In the genomic region with DNA sequence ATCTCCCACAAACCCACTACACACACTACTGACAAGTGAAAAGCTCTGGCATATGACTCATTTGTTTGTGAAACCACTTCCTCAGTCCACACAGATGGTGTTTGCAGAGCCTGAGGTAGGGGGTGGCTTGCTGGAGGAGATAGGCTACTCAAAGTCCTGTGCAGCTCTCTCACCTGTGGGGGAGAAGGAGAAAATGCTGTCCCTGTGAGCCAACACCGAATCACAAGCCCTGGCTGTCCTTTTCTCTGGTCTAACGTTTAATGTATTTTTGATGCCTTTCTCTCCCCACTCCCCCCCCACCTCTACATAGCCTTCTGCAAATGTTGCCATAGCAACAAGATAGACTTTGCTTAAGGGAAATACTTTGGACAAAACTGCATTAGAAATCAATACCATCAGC, we compare ENCODE assay signal across 11 mouse cellular contexts.
DNase-seq lines count a peak whose midpoint lies in the region; ATAC-seq lines count a peak whose summit lies in the region.
"Had no signal": no experiment of that assay in that cellular context is flagged by ENCODE, and none has a peak within 500 bp of the region (broad histone marks: within the 10 kb centered on the region; RNA-seq: fewer than 3 reads in every experiment).

No protein-coding gene starts in this region.

- H3K9me3 ChIP-seq in hindbrain, embryonic 14.5 days (ENCODE audit: control insufficient read depth, low read length), result no peaks in the 10 kb centered on the region
- H3K9me3 ChIP-seq in midbrain, embryonic 12.5 days, result no peaks in the 10 kb centered on the region

- no peaks in the 10 kb centered on the region for H3K4me1 ChIP-seq in hindbrain, embryonic 14.5 days (replicated peaks; ENCODE audit: control insufficient read depth, insufficient read depth, low read length)
- no peaks in the 10 kb centered on the region for H3K4me1 ChIP-seq in midbrain, embryonic 12.5 days

- WGBS in hindbrain, embryonic 14.5 days, result 37% methylated on average over 2 of the region's 2 CpGs
- 38% methylated on average over 2 of the region's 2 CpGs for WGBS in midbrain, embryonic 12.5 days

- peak; percentile 37 for ATAC-seq in hindbrain, embryonic 14.5 days (ENCODE audit: low FRiP score)
- ATAC-seq in midbrain, embryonic 12.5 days (ENCODE audit: low FRiP score, low read depth), result peak; percentile 41; the same call in 1 of the 2 replicates

- no peak overlapping the region for H3K4me3 ChIP-seq in hindbrain, embryonic 14.5 days (replicated peaks; ENCODE audit: low read length)
- no peak overlapping the region for H3K4me3 ChIP-seq in midbrain, embryonic 12.5 days

- H3K4me2 ChIP-seq in hindbrain, embryonic 14.5 days (replicated peaks), result no peak overlapping the region
- no peak overlapping the region for H3K4me2 ChIP-seq in midbrain, embryonic 12.5 days (replicated peaks)

- no peak overlapping the region for H3K9ac ChIP-seq in hindbrain, embryonic 14.5 days
- H3K9ac ChIP-seq in midbrain, embryonic 12.5 days (replicated peaks), result no peak overlapping the region

- H3K27me3 ChIP-seq in hindbrain, embryonic 14.5 days (ENCODE audit: control insufficient read depth, insufficient read depth, low read length), result no peaks in the 10 kb centered on the region
- H3K27me3 ChIP-seq in midbrain, embryonic 12.5 days, result no peaks in the 10 kb centered on the region

- peak; percentile 61 to 67 for DNase-seq in right cerebral cortex, adult 2 months (ENCODE audit: low spot score in 2 of 2)
- no peak for DNase-seq in right cerebral cortex, postnatal 4 days
- no peak for DNase-seq in hindbrain, embryonic 14.5 days (ENCODE audit: low spot score)
- DNase-seq in lung, adult 18-20 months, result no peak
- no peak for DNase-seq in adrenal gland, postnatal 10 days
- no peak for DNase-seq in yolk sac, embryonic 10.5 days (ENCODE audit: low spot score)
- DNase-seq: gastrocnemius, postnatal 25 days; kidney, postnatal 10 days; liver; lung, postnatal 4 days had no signal

- no peaks in the 10 kb centered on the region for H3K36me3 ChIP-seq in hindbrain, embryonic 14.5 days (replicated peaks; ENCODE audit: control insufficient read depth, insufficient read depth)
- no peaks in the 10 kb centered on the region for H3K36me3 ChIP-seq in midbrain, embryonic 12.5 days

- H3K27ac ChIP-seq in hindbrain, embryonic 14.5 days, result no peak overlapping the region
- no peak overlapping the region for H3K27ac ChIP-seq in midbrain, embryonic 12.5 days (replicated peaks)

Comparison
In these comparisons a context has a peak if more than half of its experiments do, and no peak if none do; other contexts are left out.
1. DNase-seq: peak in right cerebral cortex, adult 2 months (2 of 2); none in right cerebral cortex, postnatal 4 days (single experiment), hindbrain, embryonic 14.5 days (single experiment), lung, adult 18-20 months (0 of 2), adrenal gland, postnatal 10 days (single experiment) and yolk sac, embryonic 10.5 days (single experiment).